8 mouse cellular contexts compared by ENCODE assay signal in genomic region chr6:67170674-67170946, GRCm38 (mm10).
A peak's percentile ranks its signal among the peaks of the same experiment; 100 is the strongest.
DNase-seq lines count a peak whose midpoint lies in the region; ATAC-seq and TF ChIP-seq lines count a peak whose summit lies in the region.

No protein-coding gene starts in this region.

- no peaks in the 10 kb centered on the region for H3K27me3 ChIP-seq in hindbrain, embryonic 11.5 days (ENCODE audit: control insufficient read depth, insufficient read depth, low read length)
- no peaks in the 10 kb centered on the region for H3K27me3 ChIP-seq in hindbrain, embryonic 16.5 days (replicated peaks; ENCODE audit: control insufficient read depth, insufficient read depth, low read length)
- H3K27me3 ChIP-seq in MEL (ENCODE audit: control insufficient read depth in 1 of 2, insufficient read depth in 2 of 2, low read length in 2 of 2): no peaks in the 10 kb centered on the region
- H3K27me3 ChIP-seq in embryonic facial prominence, embryonic 13.5 days: no peaks in the 10 kb centered on the region
- no peaks in the 10 kb centered on the region for H3K27me3 ChIP-seq in limb, embryonic 14.5 days (ENCODE audit: control insufficient read depth, insufficient read depth, low read length)

- no peak for TF ChIP-seq EP300 in MEL (IDR thresholded peaks at IDR 0.05; ENCODE audit: low read depth in 1 of 2, low read length in 2 of 2)

- TF ChIP-seq POLR2A in MEL (IDR thresholded peaks at IDR 0.05; ENCODE audit: control insufficient read depth in 1 of 2, insufficient read depth in 1 of 2, low read depth in 1 of 2, low read length in 2 of 2, poor library complexity in 1 of 2): no peak
- no peak for TF ChIP-seq POLR2A in limb, embryonic 14.5 days (IDR thresholded peaks at IDR 0.05; ENCODE audit: borderline replicate concordance, extremely low read depth, insufficient read depth, insufficient read length)

- H3K9ac ChIP-seq in hindbrain, embryonic 11.5 days (ENCODE audit: low read depth, low read length): no peak overlapping the region
- H3K9ac ChIP-seq in hindbrain, embryonic 16.5 days (ENCODE audit: low read depth, low read length): no peak overlapping the region
- 0 out of 2 replicates have a peak overlapping the region, but pooled peaks have one; percentile 30 for H3K9ac ChIP-seq in MEL (ENCODE audit: control insufficient read depth, low read depth, low read length, poor library complexity, severe bottlenecking)
- no peak overlapping the region for H3K9ac ChIP-seq in embryonic facial prominence, embryonic 13.5 days
- peak overlapping the region; percentile 41 for H3K9ac ChIP-seq in limb, embryonic 14.5 days (ENCODE audit: low read depth, low read length, severe bottlenecking)

- ATAC-seq in hindbrain, embryonic 11.5 days (ENCODE audit: low FRiP score): 0 out of 2 replicates have a peak, but pooled peaks have one; percentile 17
- ATAC-seq in hindbrain, embryonic 16.5 days: no peak
- ATAC-seq in embryonic facial prominence, embryonic 13.5 days (ENCODE audit: insufficient number of reproducible peaks, insufficient read depth, low FRiP score, low TSS enrichment, low read depth): 0 out of 2 replicates have a peak, but pooled peaks have one; percentile 37
- no peak for ATAC-seq in limb, embryonic 14.5 days (ENCODE audit: low FRiP score, low read depth)
- ATAC-seq in inflammation-experienced regulatory T-cells, adult 6 months: no peak

- H3K4me1 ChIP-seq in hindbrain, embryonic 11.5 days (replicated peaks; ENCODE audit: control insufficient read depth, insufficient read depth, low read length): no peaks in the 10 kb centered on the region
- peaks cover 2% of the 10 kb centered on the region; the same call in 1 of the 2 replicates for H3K4me1 ChIP-seq in hindbrain, embryonic 16.5 days (ENCODE audit: control insufficient read depth, insufficient read depth, low read depth, low read length)
- peaks cover 0 to 13% of the 10 kb centered on the region in 2 experiments; a peak in 2 of 4 replicates for H3K4me1 ChIP-seq in MEL (ENCODE audit: control insufficient read depth in 1 of 2, insufficient read depth in 2 of 2, low read length in 2 of 2)
- 0 out of 2 replicates have a peak, but pooled peaks cover 10% of the 10 kb centered on the region for H3K4me1 ChIP-seq in embryonic facial prominence, embryonic 13.5 days
- H3K4me1 ChIP-seq in limb, embryonic 14.5 days (ENCODE audit: control insufficient read depth, insufficient read depth, low read length): peaks cover 5% of the 10 kb centered on the region

- H3K79me2 ChIP-seq in MEL (ENCODE audit: control insufficient read depth, insufficient read depth, low read length, poor library complexity): no peaks in the 10 kb centered on the region

- H3K9me3 ChIP-seq in hindbrain, embryonic 11.5 days (ENCODE audit: control insufficient read depth, low read length): no peaks in the 10 kb centered on the region
- no peaks in the 10 kb centered on the region for H3K9me3 ChIP-seq in hindbrain, embryonic 16.5 days (ENCODE audit: control insufficient read depth, low read length)
- no peaks in the 10 kb centered on the region for H3K9me3 ChIP-seq in MEL (replicated peaks; ENCODE audit: insufficient read depth, low read length)
- no peaks in the 10 kb centered on the region for H3K9me3 ChIP-seq in embryonic facial prominence, embryonic 13.5 days
- H3K9me3 ChIP-seq in limb, embryonic 14.5 days (ENCODE audit: control insufficient read depth, low read length): no peaks in the 10 kb centered on the region

- no peaks in the 10 kb centered on the region for H3K36me3 ChIP-seq in hindbrain, embryonic 11.5 days (ENCODE audit: control insufficient read depth, insufficient read depth, low read length)
- H3K36me3 ChIP-seq in hindbrain, embryonic 16.5 days (ENCODE audit: control insufficient read depth, insufficient read depth, low read length): no peaks in the 10 kb centered on the region
- peaks cover 0 to 6% of the 10 kb centered on the region in 2 experiments; a peak in 2 of 4 replicates for H3K36me3 ChIP-seq in MEL (ENCODE audit: control insufficient read depth in 1 of 2, insufficient read depth in 2 of 2, low read length in 2 of 2)
- no peaks in the 10 kb centered on the region for H3K36me3 ChIP-seq in embryonic facial prominence, embryonic 13.5 days
- H3K36me3 ChIP-seq in limb, embryonic 14.5 days (ENCODE audit: control insufficient read depth, insufficient read depth, low read length): no peaks in the 10 kb centered on the region

- WGBS in hindbrain, embryonic 11.5 days: 87% methylated on average over 5 of the region's 5 CpGs
- WGBS in hindbrain, embryonic 16.5 days: 86% methylated on average over 5 of the region's 5 CpGs
- WGBS in embryonic facial prominence, embryonic 13.5 days: 75% methylated on average over 5 of the region's 5 CpGs
- WGBS in limb, embryonic 14.5 days: 81% methylated on average over 5 of the region's 5 CpGs

- no peak for TF ChIP-seq RAD21 in MEL (IDR thresholded peaks at IDR 0.05; ENCODE audit: low read depth, low read length)

- no peak overlapping the region for H3K4me3 ChIP-seq in hindbrain, embryonic 11.5 days (ENCODE audit: low read depth, low read length)
- H3K4me3 ChIP-seq in hindbrain, embryonic 16.5 days (ENCODE audit: low read length): no peak overlapping the region
- peak overlapping the region in 1 of 2 experiments; percentile 50; a peak in 1 of 4 replicates for H3K4me3 ChIP-seq in MEL (ENCODE audit: control insufficient read depth in 1 of 2, insufficient read depth in 1 of 2, low read depth in 2 of 2, low read length in 2 of 2)
- H3K4me3 ChIP-seq in embryonic facial prominence, embryonic 13.5 days: peak overlapping the region; percentile 29
- H3K4me3 ChIP-seq in limb, embryonic 14.5 days (replicated peaks; ENCODE audit: low read length): peak overlapping the region; percentile 17

- no peak for TF ChIP-seq CTCF in MEL (IDR thresholded peaks at IDR 0.05 in 2 of 3, conservative IDR thresholded peaks at IDR 0.05 in 1 of 3; ENCODE audit: control insufficient read depth in 1 of 3, insufficient read depth in 1 of 3, low read depth in 2 of 3, low read length in 3 of 3, poor library complexity in 1 of 3, severe bottlenecking in 1 of 3)

- H3K27ac ChIP-seq in hindbrain, embryonic 11.5 days (ENCODE audit: low read depth, low read length): no peak overlapping the region
- H3K27ac ChIP-seq in hindbrain, embryonic 16.5 days (ENCODE audit: low read depth, low read length): no peak overlapping the region
- no peak overlapping the region for H3K27ac ChIP-seq in MEL (ENCODE audit: control insufficient read depth, low read depth, low read length)
- H3K27ac ChIP-seq in embryonic facial prominence, embryonic 13.5 days: 0 out of 2 replicates have a peak overlapping the region, but pooled peaks have one; percentile 30
- peak overlapping the region; percentile 15 for H3K27ac ChIP-seq in limb, embryonic 14.5 days (replicated peaks; ENCODE audit: low read depth, low read length)

- H3K4me2 ChIP-seq in hindbrain, embryonic 11.5 days (replicated peaks; ENCODE audit: low read depth, low read length): no peak overlapping the region
- no peak overlapping the region; the same call in 1 of the 2 replicates for H3K4me2 ChIP-seq in hindbrain, embryonic 16.5 days (ENCODE audit: low read length)
- H3K4me2 ChIP-seq in embryonic facial prominence, embryonic 13.5 days: peak overlapping the region; percentile 52
- peak overlapping the region; percentile 39 for H3K4me2 ChIP-seq in limb, embryonic 14.5 days (replicated peaks; ENCODE audit: low read depth, low read length, severe bottlenecking)

- no peak for DNase-seq in hindbrain, embryonic 11.5 days (ENCODE audit: low spot score)
- DNase-seq in MEL (ENCODE audit: low read depth, low spot score): no peak
- no peak for DNase-seq in limb, embryonic 14.5 days (ENCODE audit: low spot score)
- no peak for DNase-seq in adrenal gland, postnatal 4 days (ENCODE audit: low spot score in 2 of 2)
- DNase-seq in frontal cortex, postnatal 10 days (ENCODE audit: low spot score in 2 of 2): no peak

TF ChIP-seq in MEL, 35 proteins besides CTCF, POLR2A, EP300 and RAD21:
- TF ChIP-seq GATA1 (IDR thresholded peaks at IDR 0.05; ENCODE audit: low read depth, low read length) (no peak), MAX (IDR thresholded peaks at IDR 0.05; ENCODE audit: low read length) (no peak), ELF1 (IDR thresholded peaks at IDR 0.05; ENCODE audit: low read depth, low read length) (no peak), KAT2A (conservative IDR thresholded peaks at IDR 0.05; ENCODE audit: low read depth, low read length) (no peak), MAZ (IDR thresholded peaks at IDR 0.05; ENCODE audit: low read depth, low read length) (no peak), RCOR1 (IDR thresholded peaks at IDR 0.05; ENCODE audit: low read depth, low read length) (no peak)

Comparison
In these comparisons a context has a peak if more than half of its experiments do, and no peak if none do; other contexts are left out.
1. ATAC-seq: peak in hindbrain, embryonic 11.5 days (single experiment) and embryonic facial prominence, embryonic 13.5 days (single experiment); none in hindbrain, embryonic 16.5 days (single experiment), limb, embryonic 14.5 days (single experiment) and inflammation-experienced regulatory T-cells, adult 6 months (single experiment).
2. H3K27ac ChIP-seq: peak in embryonic facial prominence, embryonic 13.5 days (single experiment) and limb, embryonic 14.5 days (single experiment); none in hindbrain, embryonic 11.5 days (single experiment), hindbrain, embryonic 16.5 days (single experiment) and MEL (single experiment).
3. H3K4me2 ChIP-seq: peak in embryonic facial prominence, embryonic 13.5 days (single experiment) and limb, embryonic 14.5 days (single experiment); none in hindbrain, embryonic 11.5 days (single experiment) and hindbrain, embryonic 16.5 days (single experiment).
4. H3K4me3 ChIP-seq: peak in embryonic facial prominence, embryonic 13.5 days (single experiment) and limb, embryonic 14.5 days (single experiment); none in hindbrain, embryonic 11.5 days (single experiment) and hindbrain, embryonic 16.5 days (single experiment).
5. H3K9ac ChIP-seq: peak in MEL (single experiment) and limb, embryonic 14.5 days (single experiment); none in hindbrain, embryonic 11.5 days (single experiment), hindbrain, embryonic 16.5 days (single experiment) and embryonic facial prominence, embryonic 13.5 days (single experiment).